ENCODE assay signal across 8 mouse cellular contexts in the genomic region with DNA sequence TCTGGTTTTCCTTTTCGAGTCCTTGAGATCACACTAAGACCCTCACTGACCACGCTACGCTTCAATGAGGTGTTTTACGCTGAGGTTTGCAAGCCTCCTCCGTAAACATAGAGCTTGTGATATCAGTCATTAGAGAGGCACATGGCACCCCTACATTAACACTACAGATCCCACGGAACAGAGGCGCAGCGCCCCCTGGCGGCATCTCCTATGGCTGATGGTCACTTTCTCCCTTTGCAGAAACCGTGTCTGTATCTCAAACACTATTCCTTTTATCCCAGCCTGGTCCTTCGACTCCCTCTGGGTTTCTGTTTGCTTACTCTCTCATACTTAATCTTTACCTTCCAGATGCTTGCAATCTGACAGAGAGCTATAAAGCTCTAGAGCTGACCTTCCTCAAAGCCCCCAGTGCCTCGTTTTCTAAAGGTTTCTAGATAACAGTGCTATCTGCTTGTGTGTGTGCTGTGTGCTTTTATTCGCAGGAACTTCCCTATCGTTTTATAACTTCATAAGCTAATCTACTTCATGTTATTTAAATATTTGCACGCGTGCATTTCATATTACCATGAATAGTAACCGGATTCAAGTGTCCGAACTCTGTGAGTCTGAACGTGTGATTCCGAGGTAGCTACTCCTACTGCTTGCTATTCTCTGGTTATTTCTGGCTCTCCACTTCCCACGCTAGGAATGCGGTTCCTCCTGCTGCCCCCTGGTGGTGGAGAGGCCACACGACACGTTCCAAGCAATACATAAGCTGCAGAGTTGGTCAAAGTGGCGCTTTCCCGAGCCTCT. TPM values are rescaled to one million over a fixed set of nuclear protein-coding genes. Genes with fewer than 3 reads are reported as not detected.
DNase-seq lines count a peak whose midpoint lies in the region; ATAC-seq and TF ChIP-seq lines count a peak whose summit lies in the region.

No protein-coding gene starts in this region.

- peak; percentile 46 for TF ChIP-seq RAD21 in MEL (IDR thresholded peaks at IDR 0.05; ENCODE audit: low read depth, low read length)

- DNase-seq in MEL (ENCODE audit: low read depth, low spot score): peak; percentile 91
- peak; percentile 70 for DNase-seq in cerebellum, adult 8-10 months
- peak; percentile 90 for DNase-seq in hindbrain, embryonic 10.5 days (ENCODE audit: low spot score)
- peak; percentile 60 for DNase-seq in layer of hippocampus, adult 9-11 months
- peak; percentile 76 for DNase-seq in ovary, postnatal 10 days (ENCODE audit: low spot score)
- peak; percentile 66 for DNase-seq in thymus, postnatal 0 days (ENCODE audit: low spot score)

- peak overlapping the region; percentile 64 for H3K27ac ChIP-seq in MEL (ENCODE audit: control insufficient read depth, low read depth, low read length)
- H3K27ac ChIP-seq in hindbrain, embryonic 10.5 days: peak overlapping the region; percentile 13
- H3K27ac ChIP-seq in lung, embryonic 16.5 days (ENCODE audit: low read length): peak overlapping the region; percentile 61

- H3K4me3 ChIP-seq in MEL (ENCODE audit: control insufficient read depth in 1 of 2, insufficient read depth in 1 of 2, low read depth in 2 of 2, low read length in 2 of 2): peak overlapping the region; percentile 25 to 38
- peak overlapping the region; percentile 34 for H3K4me3 ChIP-seq in hindbrain, embryonic 10.5 days
- peak overlapping the region; percentile 37 for H3K4me3 ChIP-seq in lung, embryonic 16.5 days (ENCODE audit: low read length)

- no peaks in the 10 kb centered on the region for H3K9me3 ChIP-seq in MEL (replicated peaks; ENCODE audit: insufficient read depth, low read length)
- no peaks in the 10 kb centered on the region for H3K9me3 ChIP-seq in hindbrain, embryonic 10.5 days
- no peaks in the 10 kb centered on the region for H3K9me3 ChIP-seq in lung, embryonic 16.5 days (ENCODE audit: control insufficient read depth, low read length)

- peak; percentile 54 to 71; a peak in 3 of 4 replicates for TF ChIP-seq EP300 in MEL (IDR thresholded peaks at IDR 0.05; ENCODE audit: low read depth in 1 of 2, low read length in 2 of 2)

- no peaks in the 10 kb centered on the region for H3K27me3 ChIP-seq in MEL (ENCODE audit: control insufficient read depth in 1 of 2, insufficient read depth in 2 of 2, low read length in 2 of 2)
- no peaks in the 10 kb centered on the region for H3K27me3 ChIP-seq in hindbrain, embryonic 10.5 days (ENCODE audit: insufficient read depth, poor library complexity, severe bottlenecking)
- H3K27me3 ChIP-seq in lung, embryonic 16.5 days (ENCODE audit: control insufficient read depth, insufficient read depth, low read depth, low read length): no peaks in the 10 kb centered on the region

- TF ChIP-seq POLR2A in MEL (IDR thresholded peaks at IDR 0.05; ENCODE audit: control insufficient read depth in 1 of 2, insufficient read depth in 1 of 2, low read depth in 1 of 2, low read length in 2 of 2, poor library complexity in 1 of 2): no peak

- no peaks in the 10 kb centered on the region; the same call in 1 of the 2 replicates for H3K79me2 ChIP-seq in MEL (ENCODE audit: control insufficient read depth, insufficient read depth, low read length, poor library complexity)

- H3K9ac ChIP-seq in MEL (ENCODE audit: control insufficient read depth, low read depth, low read length, poor library complexity, severe bottlenecking): peak overlapping the region; percentile 48
- H3K9ac ChIP-seq in lung, embryonic 16.5 days (ENCODE audit: low read length): no peak overlapping the region

- peak overlapping the region; percentile 65 for H3K4me2 ChIP-seq in lung, embryonic 16.5 days (ENCODE audit: low read depth, low read length)

- TF ChIP-seq CTCF in MEL (IDR thresholded peaks at IDR 0.05 in 2 of 3, conservative IDR thresholded peaks at IDR 0.05 in 1 of 3; ENCODE audit: control insufficient read depth in 1 of 3, insufficient read depth in 1 of 3, low read depth in 2 of 3, low read length in 3 of 3, poor library complexity in 1 of 3, severe bottlenecking in 1 of 3): peak; percentile 92 to 96 (median 93)

- H3K4me1 ChIP-seq in MEL (ENCODE audit: control insufficient read depth in 1 of 2, insufficient read depth in 2 of 2, low read length in 2 of 2): peaks cover 0 to 10% of the 10 kb centered on the region in 2 experiments; a peak in 2 of 4 replicates
- H3K4me1 ChIP-seq in hindbrain, embryonic 10.5 days (replicated peaks): peaks cover 24% of the 10 kb centered on the region
- H3K4me1 ChIP-seq in lung, embryonic 16.5 days (replicated peaks; ENCODE audit: control insufficient read depth, insufficient read depth, low read length): peaks cover 21% of the 10 kb centered on the region

- ATAC-seq in frontal cortex, adult (ENCODE audit: low TSS enrichment): peak; percentile 91
- peak; percentile 87 for ATAC-seq in lung, embryonic 16.5 days (ENCODE audit: low read depth)

- 19% methylated on average over 26 of the region's 26 CpGs for WGBS in hindbrain, embryonic 10.5 days
- WGBS in lung, embryonic 16.5 days: 13% methylated on average over 26 of the region's 26 CpGs

- H3K36me3 ChIP-seq in MEL (ENCODE audit: control insufficient read depth in 1 of 2, insufficient read depth in 2 of 2, low read length in 2 of 2): peaks cover 0 to 9% of the 10 kb centered on the region in 2 experiments; a peak in 2 of 4 replicates
- no peaks in the 10 kb centered on the region for H3K36me3 ChIP-seq in hindbrain, embryonic 10.5 days
- no peaks in the 10 kb centered on the region for H3K36me3 ChIP-seq in lung, embryonic 16.5 days (ENCODE audit: control insufficient read depth, insufficient read depth, low read length)

TF ChIP-seq in MEL, 35 proteins besides CTCF, POLR2A, EP300 and RAD21:
- TF ChIP-seq GATA1 (IDR thresholded peaks at IDR 0.05; ENCODE audit: low read depth, low read length) (peak; percentile 78), GABPA (IDR thresholded peaks at IDR 0.05; ENCODE audit: low read depth, low read length) (no peak), SIN3A (IDR thresholded peaks at IDR 0.05; ENCODE audit: low read length) (peak; percentile 45; the same call in 1 of the 2 replicates), RCOR1 (IDR thresholded peaks at IDR 0.05; ENCODE audit: low read depth, low read length) (peak; percentile 72), USF1 (IDR thresholded peaks at IDR 0.05; ENCODE audit: low read depth, low read length) (no peak), ZC3H11A (IDR thresholded peaks at IDR 0.05; ENCODE audit: low read depth, low read length) (0 out of 2 replicates have a peak, but pooled peaks have one; percentile 6), MAZ (IDR thresholded peaks at IDR 0.05; ENCODE audit: low read depth, low read length) (peak; percentile 61; the same call in 1 of the 2 replicates), MYC (IDR thresholded peaks at IDR 0.05; ENCODE audit: low read depth, low read length) (peak; percentile 94), TBP (IDR thresholded peaks at IDR 0.05; ENCODE audit: low read depth, low read length) (peak; percentile 38), ETS1 (IDR thresholded peaks at IDR 0.05; ENCODE audit: low read depth, low read length) (peak; percentile 52), MAX (IDR thresholded peaks at IDR 0.05; ENCODE audit: low read length) (peak; percentile 84), JUND (IDR thresholded peaks at IDR 0.05; ENCODE audit: low read depth, low read length) (no peak), NRF1 (IDR thresholded peaks at IDR 0.05; ENCODE audit: insufficient read depth, low read depth, low read length, poor library complexity, severe bottlenecking) (no peak), SMC3 (IDR thresholded peaks at IDR 0.05; ENCODE audit: low read depth, low read length) (peak; percentile 73), BHLHE40 (IDR thresholded peaks at IDR 0.05; ENCODE audit: borderline replicate concordance, low read depth, low read length) (0 out of 2 replicates have a peak, but pooled peaks have one; percentile 31), CHD2 (IDR thresholded peaks at IDR 0.05; ENCODE audit: low read length) (no peak), KAT2A (conservative IDR thresholded peaks at IDR 0.05; ENCODE audit: low read depth, low read length) (no peak), TCF12 (IDR thresholded peaks at IDR 0.05; ENCODE audit: low read depth, low read length) (peak; percentile 68), TAL1 (IDR thresholded peaks at IDR 0.05; ENCODE audit: low read length) (peak; percentile 58)
TF ChIP-seq in MEL: peak in this region for 13.

RNA-seq across cellular contexts. Expression of gene Msrb3, which starts 23.0 kb away (rescaled TPM):
- 0.13 and 0.15 TPM in 2 replicates for total RNA-seq in MEL (2012; rRNA removed)
- under 1 TPM in 1 of 2 experiments, not detected in 1; 0.15 TPM for polyA plus RNA-seq in MEL (2012; ENCODE audit: insufficient read depth in 1 of 2, insufficient read length in 2 of 2, low read depth in 1 of 2, low replicate concordance in 2 of 2, missing spikeins in 1 of 2)
- 3.1 and 4.5 TPM in 2 replicates for polyA plus RNA-seq in hindbrain, embryonic 10.5 days (2016; fragmentation: Nextera tagmentation; extraction: Ambion mirVana)
- 12.4 and 14.0 TPM in 2 replicates for polyA plus RNA-seq in lung, embryonic 16.5 days (2015; fragmentation: Nextera tagmentation; extraction: Ambion mirVana)
- 2.3 and 3.3 TPM in 2 replicates for polyA plus RNA-seq in thymus, postnatal 0 days (2015; fragmentation: Nextera tagmentation; extraction: Ambion mirVana)

Comparison
In these comparisons a context has a peak if more than half of its experiments do, and no peak if none do; other contexts are left out.
1. Peak in every context shown above with its lines: DNase-seq, ATAC-seq, H3K4me3 ChIP-seq and H3K27ac ChIP-seq.
2. H3K27ac ChIP-seq: peak in every context shown above with its lines; median percentile 64 in MEL; 61 in lung, embryonic 16.5 days; 13 in hindbrain, embryonic 10.5 days.